Mouse (Mus musculus) inflammation-experienced regulatory T-cells, adult 6 months (primary cell): ENCODE data around the gene Flvcr2. TPM values are rescaled to one million over a fixed set of nuclear protein-coding genes. Genes with fewer than 3 reads are reported as not detected.

ENCODE experiments used
- ATAC-seq: one replicate; pipeline ENCODE4 v1.8.0; 2017
- polyA plus RNA-seq, 3 experiments: library from polyadenylated mRNA; unstranded; fragments of 100-300 nt; shearing (Covaris generic); gene quantifications; one replicate each; pipeline ENCODE4 v1.2.1; 2017

Gene Flvcr2
- polyA plus RNA-seq, 3 experiments from 2014 or later: 0.58 to 0.74 (median 0.60) TPM

- no peak for ATAC-seq
Observed at GRCm38 (mm10) chr12:85736203-85736602, 10.1 kb upstream of the Flvcr2 start.

GRCm38 (mm10) chr12:85736960-85737359 lies 9.4 kb upstream of the Flvcr2 start:
- no peak for ATAC-seq

- no peak for ATAC-seq
Observed at GRCm38 (mm10) chr12:85746696-85747219, 419 bp downstream of the Flvcr2 start.

GRCm38 (mm10) chr12:85747343-85747742 lies 1.0 kb downstream of the Flvcr2 start:
- ATAC-seq: no peak

GRCm38 (mm10) chr12:85749861-85750260 lies 3.5 kb downstream of the Flvcr2 start:
- no peak for ATAC-seq

GRCm38 (mm10) chr12:85752116-85752515 lies 5.8 kb downstream of the Flvcr2 start:
- ATAC-seq: no peak

GRCm38 (mm10) chr12:85753223-85753622 lies 6.9 kb downstream of the Flvcr2 start:
- ATAC-seq: no peak

- no peak for ATAC-seq
Observed at GRCm38 (mm10) chr12:85754611-85755265, 8.4 kb downstream of the Flvcr2 start.

- ATAC-seq: no peak
Observed at GRCm38 (mm10) chr12:85756455-85756854, 10.1 kb downstream of the Flvcr2 start.

- ATAC-seq: no peak
Observed at GRCm38 (mm10) chr12:85757074-85757473, 10.7 kb downstream of the Flvcr2 start.

GRCm38 (mm10) chr12:85758741-85759140 lies 12.4 kb downstream of the Flvcr2 start:
- no peak for ATAC-seq

- no peak for ATAC-seq
Observed at GRCm38 (mm10) chr12:85761471-85761870, 15.1 kb downstream of the Flvcr2 start.

- ATAC-seq: no peak
Observed at GRCm38 (mm10) chr12:85764686-85765085, 18.3 kb downstream of the Flvcr2 start.

- no peak for ATAC-seq
Observed at GRCm38 (mm10) chr12:85766287-85766686, 19.9 kb downstream of the Flvcr2 start.

- no peak for ATAC-seq
Observed at GRCm38 (mm10) chr12:85767750-85768149, 21.4 kb downstream of the Flvcr2 start.

GRCm38 (mm10) chr12:85771356-85771755 lies 25.0 kb downstream of the Flvcr2 start:
- ATAC-seq: no peak

- ATAC-seq: no peak
Observed at GRCm38 (mm10) chr12:85778962-85779361, 32.6 kb downstream of the Flvcr2 start.

- no peak for ATAC-seq
Observed at GRCm38 (mm10) chr12:85779707-85780106, 33.4 kb downstream of the Flvcr2 start.

GRCm38 (mm10) chr12:85781606-85782005 lies 35.3 kb downstream of the Flvcr2 start:
- no peak for ATAC-seq

GRCm38 (mm10) chr12:85784916-85785815 lies 38.8 kb downstream of the Flvcr2 start:
- no peak for ATAC-seq

- no peak for ATAC-seq
Observed at GRCm38 (mm10) chr12:85792158-85792557, 45.8 kb downstream of the Flvcr2 start.

- no peak for ATAC-seq
Observed at GRCm38 (mm10) chr12:85792821-85793346, 46.5 kb downstream of the Flvcr2 start.

- no peak for ATAC-seq
Observed at GRCm38 (mm10) chr12:85794094-85794493, 47.8 kb downstream of the Flvcr2 start.
